Mouse (Mus musculus): ENCODE measurements around the gene Scn10a. TPM values are rescaled to one million over a fixed set of nuclear protein-coding genes. Genes with fewer than 3 reads are reported as not detected.

Gene Scn10a
- total and polyA plus RNA-seq, 3 experiments: 0.27 to 2.9 TPM; not detected in 1

DNA sequence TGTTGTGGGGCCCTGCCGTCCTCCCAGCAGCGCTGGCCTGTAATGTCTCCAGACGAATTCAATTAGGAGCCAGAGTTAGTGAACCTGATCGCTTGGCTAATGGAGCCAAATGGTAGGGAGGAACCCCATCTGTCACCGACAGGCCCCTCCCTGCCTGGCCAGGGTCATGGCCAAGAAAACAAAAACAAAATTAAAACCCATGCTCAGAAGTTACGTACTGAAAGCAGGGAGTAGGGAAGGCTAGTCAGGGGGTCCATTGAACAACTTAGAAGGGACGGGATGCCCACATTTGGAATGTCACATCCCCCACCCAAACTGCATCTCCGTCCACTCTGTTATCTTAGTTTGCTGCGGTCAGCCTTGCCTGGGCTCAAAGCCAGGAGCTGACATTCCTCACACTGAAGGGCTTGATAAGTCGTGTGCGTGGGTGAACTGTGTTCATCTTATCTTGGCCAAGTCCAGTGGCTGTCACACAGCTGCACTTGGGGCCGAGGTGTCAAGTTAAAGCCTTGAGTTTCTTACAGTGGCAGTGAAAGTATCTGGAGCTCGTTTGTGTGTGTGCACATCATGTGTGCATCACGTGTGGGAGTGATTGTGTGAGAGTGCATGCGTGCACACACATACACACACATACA lies 87.1 kb downstream of the Scn10a start (continued):
- no peak for TF ChIP-seq KAT2A (conservative IDR thresholded peaks at IDR 0.05; ENCODE audit: low read depth, low read length)
- no peak for TF ChIP-seq ZMIZ1 (IDR thresholded peaks at IDR 0.05; ENCODE audit: low read depth, low read length)
- peak; percentile 76 for TF ChIP-seq MAX (IDR thresholded peaks at IDR 0.05; ENCODE audit: low read length)

- Histone ChIP-seq H3K27me3 (ENCODE audit: control insufficient read depth in 1 of 2, insufficient read depth in 2 of 2, low read length in 2 of 2) (no peaks in the 10 kb centered on the region), H3K36me3 (ENCODE audit: control insufficient read depth in 1 of 2, insufficient read depth in 2 of 2, low read length in 2 of 2) (peaks cover 0 to 35% of the 10 kb centered on the region in 2 experiments; a peak in 2 of 4 replicates), H3K4me3 (ENCODE audit: control insufficient read depth in 1 of 2, insufficient read depth in 1 of 2, low read depth in 2 of 2, low read length in 2 of 2) (no peak overlapping the region; a peak in 2 of 4 replicates), H3K4me1 (ENCODE audit: control insufficient read depth in 1 of 2, insufficient read depth in 2 of 2, low read length in 2 of 2) (peaks cover 21 to 57% of the 10 kb centered on the region in 2 experiments), H3K9me3 (replicated peaks; ENCODE audit: insufficient read depth, low read length) (no peaks in the 10 kb centered on the region), H3K27ac (ENCODE audit: control insufficient read depth, low read depth, low read length) (peak overlapping the region; percentile 53), H3K9ac (ENCODE audit: control insufficient read depth, low read depth, low read length, poor library complexity, severe bottlenecking) (0 out of 2 replicates have a peak overlapping the region, but pooled peaks have one; percentile 7), H3K79me2 (ENCODE audit: control insufficient read depth, insufficient read depth, low read length, poor library complexity) (no peaks in the 10 kb centered on the region)
- no peak for DNase-seq (ENCODE audit: low read depth, low spot score)
- TF ChIP-seq TCF12 (IDR thresholded peaks at IDR 0.05; ENCODE audit: low read depth, low read length): no peak
- TF ChIP-seq TBP (IDR thresholded peaks at IDR 0.05; ENCODE audit: low read depth, low read length): no peak
- TF ChIP-seq ZC3H11A (IDR thresholded peaks at IDR 0.05; ENCODE audit: low read depth, low read length): no peak
- TF ChIP-seq MEF2A (IDR thresholded peaks at IDR 0.05; ENCODE audit: extremely low read depth, insufficient replicate concordance, low read depth, low read length, poor library complexity, severe bottlenecking): no peak
- no peak for TF ChIP-seq POLR2AphosphoS2 (IDR thresholded peaks at IDR 0.05; ENCODE audit: low read length)
- TF ChIP-seq CHD2 (IDR thresholded peaks at IDR 0.05; ENCODE audit: low read length): no peak
These were observed 87.7 kb downstream of the Scn10a start for GRCm38 (mm10) chr9:119631393-119631898.

DNA sequence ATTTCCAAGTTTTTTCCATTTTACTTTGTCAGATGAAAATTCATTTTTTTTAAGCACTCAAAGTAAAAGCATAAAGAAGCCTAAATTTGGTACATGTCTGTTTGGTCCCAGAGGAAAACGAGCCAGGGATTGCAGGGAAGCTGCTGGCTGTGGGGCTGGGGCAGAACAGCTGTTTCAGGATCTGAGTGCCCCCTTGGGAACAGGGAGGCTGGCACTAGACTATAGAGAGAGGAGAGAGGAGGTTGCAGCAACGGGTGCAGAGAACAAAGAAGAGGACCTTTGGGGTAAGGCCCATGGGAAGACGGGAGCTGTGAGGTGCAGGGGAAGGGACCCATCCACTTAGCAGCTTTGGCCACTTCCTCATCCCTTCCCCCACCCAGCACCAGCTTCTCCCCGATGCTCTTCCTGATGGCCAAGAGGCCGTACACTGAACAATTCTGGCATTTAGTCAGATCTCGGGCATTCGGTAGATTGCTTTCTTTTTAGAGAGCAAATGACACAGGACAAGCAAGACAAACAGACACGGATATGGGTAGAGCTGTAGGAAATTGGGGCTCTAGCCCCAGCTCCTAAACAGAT lies 90.3 kb downstream of the Scn10a start:
- Histone ChIP-seq H3K79me2 (ENCODE audit: control insufficient read depth, insufficient read depth, low read length, poor library complexity) (no peaks in the 10 kb centered on the region), H3K4me1 (ENCODE audit: control insufficient read depth in 1 of 2, insufficient read depth in 2 of 2, low read length in 2 of 2) (peaks cover 15 to 50% of the 10 kb centered on the region in 2 experiments), H3K27ac (ENCODE audit: control insufficient read depth, low read depth, low read length) (peak overlapping the region; percentile 8; the same call in 1 of the 2 replicates), H3K9me3 (replicated peaks; ENCODE audit: insufficient read depth, low read length) (no peaks in the 10 kb centered on the region), H3K4me3 (ENCODE audit: control insufficient read depth in 1 of 2, insufficient read depth in 1 of 2, low read depth in 2 of 2, low read length in 2 of 2) (peak overlapping the region; percentile 35 to 59), H3K9ac (ENCODE audit: control insufficient read depth, low read depth, low read length, poor library complexity, severe bottlenecking) (peak overlapping the region; percentile 34; the same call in 1 of the 2 replicates), H3K36me3 (ENCODE audit: control insufficient read depth in 1 of 2, insufficient read depth in 2 of 2, low read length in 2 of 2) (peaks cover 0 to 28% of the 10 kb centered on the region in 2 experiments; a peak in 2 of 4 replicates), H3K27me3 (ENCODE audit: control insufficient read depth in 1 of 2, insufficient read depth in 2 of 2, low read length in 2 of 2) (no peaks in the 10 kb centered on the region)
- TF ChIP-seq ELF1 (IDR thresholded peaks at IDR 0.05; ENCODE audit: low read depth, low read length): peak; percentile 52; the same call in 1 of the 2 replicates
- TF ChIP-seq POLR2AphosphoS5 (IDR thresholded peaks at IDR 0.05; ENCODE audit: borderline replicate concordance, low read depth, low read length): no peak
- 0 out of 2 replicates have a peak, but pooled peaks have one; percentile 30 for TF ChIP-seq RCOR1 (IDR thresholded peaks at IDR 0.05; ENCODE audit: low read depth, low read length)
- TF ChIP-seq TCF12 (IDR thresholded peaks at IDR 0.05; ENCODE audit: low read depth, low read length): peak; percentile 30; the same call in 1 of the 2 replicates
- TF ChIP-seq ETS1 (IDR thresholded peaks at IDR 0.05; ENCODE audit: low read depth, low read length): 0 out of 2 replicates have a peak, but pooled peaks have one; percentile 16
- TF ChIP-seq NRF1 (IDR thresholded peaks at IDR 0.05; ENCODE audit: insufficient read depth, low read depth, low read length, poor library complexity, severe bottlenecking): no peak
- TF ChIP-seq MXI1 (IDR thresholded peaks at IDR 0.05; ENCODE audit: low read depth, low read length): 0 out of 2 replicates have a peak, but pooled peaks have one; percentile 23
- no peak for TF ChIP-seq ZMIZ1 (IDR thresholded peaks at IDR 0.05; ENCODE audit: low read depth, low read length)
- peak; percentile 25 to 41; a peak in 1 of 4 replicates for TF ChIP-seq EP300 (IDR thresholded peaks at IDR 0.05; ENCODE audit: low read depth in 1 of 2, low read length in 2 of 2)
- no peak for TF ChIP-seq RAD21 (IDR thresholded peaks at IDR 0.05; ENCODE audit: low read depth, low read length)
- DNase-seq (ENCODE audit: low read depth, low spot score): peak; percentile 53
